Mouse (Mus musculus) bone marrow macrophage, adult 2 months (primary cell): ENCODE data around the gene Fam110c. TPM values are rescaled to one million over a fixed set of nuclear protein-coding genes. Genes with fewer than 3 reads are reported as not detected.

Source experiments
- H3K27ac ChIP-seq: 2 replicates; pipeline ENCODE4 v1.5.1; 2012; ENCODE audit warnings: low read depth, low read length; ENCODE audit not compliant: insufficient read depth
- H3K4me1 ChIP-seq: 2 replicates; pipeline ENCODE4 v1.6.1; 2012; ENCODE audit warnings: low read length; ENCODE audit not compliant: control insufficient read depth, insufficient read depth
- H3K4me3 ChIP-seq: 2 replicates; pipeline ENCODE4 v1.5.1; 2012; ENCODE audit warnings: mild to moderate bottlenecking, low read length, moderate library complexity; ENCODE audit not compliant: insufficient read depth
- CTCF ChIP-seq: IDR thresholded peaks from 2 replicates; pipeline ENCODE4 v1.5.1; 2012; ENCODE audit warnings: low read depth, mild to moderate bottlenecking, low read length, moderate library complexity
- POLR2A ChIP-seq: IDR thresholded peaks from 2 replicates; pipeline ENCODE4 v1.6.1; 2012; ENCODE audit warnings: mild to moderate bottlenecking, low read depth, low read length, borderline replicate concordance
- polyA plus RNA-seq: library from polyadenylated mRNA; stranded (reverse); fragments of >200 nt; gene quantifications from 2 replicates; pipeline ENCODE4 v1.2.4, GENCODE M21; 2012; ENCODE audit not compliant: missing spikeins, insufficient read depth, insufficient read length

The Fam110c gene
- polyA plus RNA-seq, 1 experiment, result not detected

GRCm38 (mm10) chr12:31097185-31097584, 23.5 kb downstream of the Fam110c start:
- TF ChIP-seq POLR2A, result no peak
- no peak for TF ChIP-seq CTCF
- Histone ChIP-seq H3K4me1 (no peaks in the 10 kb centered on the region), H3K27ac (no peak overlapping the region), H3K4me3 (no peak overlapping the region)

- no peak overlapping the region for H3K27ac ChIP-seq
- no peaks in the 10 kb centered on the region for H3K4me1 ChIP-seq
- H3K4me3 ChIP-seq, result no peak overlapping the region
- TF ChIP-seq POLR2A, result no peak
- no peak for TF ChIP-seq CTCF
These were observed 27.5 kb downstream of the Fam110c start for GRCm38 (mm10) chr12:31101190-31101589.

- no peaks in the 10 kb centered on the region for H3K4me1 ChIP-seq
- TF ChIP-seq POLR2A (no peak), CTCF (no peak)
These were observed 28.2 kb downstream of the Fam110c start for GRCm38 (mm10) chr12:31101821-31102220.

GRCm38 (mm10) chr12:31116005-31116466, 42.4 kb downstream of the Fam110c start:
- H3K27ac ChIP-seq, result no peak overlapping the region
- no peaks in the 10 kb centered on the region for H3K4me1 ChIP-seq
- no peak for TF ChIP-seq POLR2A
- TF ChIP-seq CTCF, result peak; percentile 76
- no peak overlapping the region for H3K4me3 ChIP-seq

More at GRCm38 (mm10) chr12:31101821-31102220, 28.2 kb downstream of the Fam110c start:
- H3K4me3 ChIP-seq, result no peak overlapping the region
- H3K27ac ChIP-seq, result no peak overlapping the region

- TF ChIP-seq CTCF, result no peak
- no peak for TF ChIP-seq POLR2A
- Histone ChIP-seq H3K27ac (no peak overlapping the region), H3K4me3 (no peak overlapping the region), H3K4me1 (no peaks in the 10 kb centered on the region)
These were observed 46.9 kb downstream of the Fam110c start for GRCm38 (mm10) chr12:31120535-31120934.

GRCm38 (mm10) chr12:31122892-31123622, 49.4 kb downstream of the Fam110c start:
- no peak overlapping the region for H3K27ac ChIP-seq
- no peaks in the 10 kb centered on the region for H3K4me1 ChIP-seq
- TF ChIP-seq POLR2A, result no peak
- no peak for TF ChIP-seq CTCF
- no peak overlapping the region for H3K4me3 ChIP-seq

- no peak for TF ChIP-seq POLR2A
- no peak for TF ChIP-seq CTCF
- H3K27ac ChIP-seq, result no peak overlapping the region
- H3K4me1 ChIP-seq, result no peaks in the 10 kb centered on the region
- H3K4me3 ChIP-seq, result no peak overlapping the region
These were observed 52.4 kb downstream of the Fam110c start for GRCm38 (mm10) chr12:31126071-31126470.

GRCm38 (mm10) chr12:31129548-31129947, 55.9 kb downstream of the Fam110c start:
- TF ChIP-seq CTCF (no peak), POLR2A (no peak)
- H3K4me1 ChIP-seq, result no peaks in the 10 kb centered on the region
- no peak overlapping the region for H3K4me3 ChIP-seq
- H3K27ac ChIP-seq, result no peak overlapping the region

Other genes with a start within 250 kb of the Fam110c start
- not detected in 2 replicates for gene Alkal2, start 189.5 kb upstream of the Fam110c start, polyA plus RNA-seq
- 36.6 and 39.2 TPM in 2 replicates for gene Acp1, start 162.3 kb upstream of the Fam110c start, polyA plus RNA-seq
- gene Sh3yl1, start 162.2 kb upstream of the Fam110c start, polyA plus RNA-seq, result 1.0 TPM in 2 replicates
- gene Gm6993, start 166.9 kb downstream of the Fam110c start, polyA plus RNA-seq, result not detected in 2 replicates
- gene Lamb1, start 191.4 kb downstream of the Fam110c start, polyA plus RNA-seq, result 1.1 and 1.9 TPM in 2 replicates